Mouse (Mus musculus) intestine, postnatal 0 days (tissue): ENCODE data around the gene St3gal4. TPM values are rescaled to one million over a fixed set of nuclear protein-coding genes. Genes with fewer than 3 reads are reported as not detected.

Experiments used
- ATAC-seq: fragments of 200-750 bp; cut with Nextera tagmentation; 2 replicates; pipeline ENCODE4 v1.8.0; 2017; ENCODE audit warnings: mild to moderate bottlenecking, moderate TSS enrichment, moderate library complexity
- H3K27ac ChIP-seq: fragments of 300-500 bp; sonication (generic); 2 replicates; pipeline ENCODE4 v1.5.1; 2014; ENCODE audit warnings: mild to moderate bottlenecking, low read depth, low read length, moderate library complexity
- H3K27me3 ChIP-seq: fragments of 300-500 bp; sonication (generic); replicated peaks from 2 replicates; pipeline ENCODE4 v1.6.1; 2014; ENCODE audit warnings: low read length, mixed read lengths; ENCODE audit not compliant: control insufficient read depth, insufficient read depth
- H3K36me3 ChIP-seq: fragments of 300-500 bp; sonication (generic); 2 replicates; pipeline ENCODE4 v1.6.1; 2014; ENCODE audit warnings: mild to moderate bottlenecking, moderate library complexity; ENCODE audit not compliant: control insufficient read depth, insufficient read depth
- H3K4me1 ChIP-seq: fragments of 300-500 bp; sonication (generic); replicated peaks from 2 replicates; pipeline ENCODE4 v1.6.1; 2014; ENCODE audit warnings: antibody characterized with exemption, low read length, mixed read lengths; ENCODE audit not compliant: control insufficient read depth, insufficient read depth
- H3K4me2 ChIP-seq: fragments of 300-500 bp; sonication (generic); replicated peaks from 2 replicates; pipeline ENCODE4 v1.6.1; 2014; ENCODE audit warnings: low read depth, mild to moderate bottlenecking, moderate library complexity
- H3K4me3 ChIP-seq: fragments of 300-500 bp; sonication (generic); 2 replicates; pipeline ENCODE4 v1.5.1; 2014; ENCODE audit warnings: low read depth, low read length
- H3K9ac ChIP-seq: fragments of 300-500 bp; sonication (generic); 2 replicates; pipeline ENCODE4 v1.6.1; 2014; ENCODE audit warnings: mild to moderate bottlenecking, low read depth, low read length
- H3K9me3 ChIP-seq: fragments of 300-500 bp; sonication (generic); 2 replicates; pipeline ENCODE4 v1.6.1; 2016; ENCODE audit warnings: mixed run types; ENCODE audit not compliant: control insufficient read depth
- CTCF ChIP-seq: sonication (generic); IDR thresholded peaks from 2 replicates; pipeline ENCODE4 v1.5.1; 2016; ENCODE audit warnings: low read depth, mild to moderate bottlenecking, control low read depth, antibody characterized with exemption, moderate library complexity
- WGBS: fragments of 180-500 bp; shearing (Covaris S2); extraction: QIAGEN DNeasy Blood & Tissue Kit; methylation state at CpG from one replicate; pipeline ENCODE4 v1.1.7; 2014; 5-methylcytosine and 5-hydroxymethylcytosine counted together
- polyA plus RNA-seq: library from polyadenylated mRNA; unstranded; fragments of >200 nt; fragmentation: Nextera tagmentation; extraction: Ambion mirVana; gene quantifications from 2 replicates; pipeline ENCODE4 v1.2.1, GENCODE M21; 2015

Gene St3gal4
- polyA plus RNA-seq, 1 experiment from 2014 or later, result 242 TPM

- Histone ChIP-seq H3K36me3 (no peaks in the 10 kb centered on the region), H3K4me3 (no peak overlapping the region), H3K27me3 (peaks cover 25% of the 10 kb centered on the region), H3K27ac (no peak overlapping the region), H3K9me3 (no peaks in the 10 kb centered on the region), H3K9ac (no peak overlapping the region), H3K4me1 (no peaks in the 10 kb centered on the region), H3K4me2 (no peak overlapping the region)
- no peak for ATAC-seq
- WGBS, result 71% methylated on average over 4 of the region's 4 CpGs
- no peak for TF ChIP-seq CTCF
These were observed 115.0 kb downstream of the St3gal4 start for GRCm38 (mm10) chr9:35004113-35004512.

- H3K4me2 ChIP-seq, result no peak overlapping the region
- H3K27ac ChIP-seq, result no peak overlapping the region
- H3K4me3 ChIP-seq, result no peak overlapping the region
- H3K9me3 ChIP-seq, result no peaks in the 10 kb centered on the region
- peaks cover 34% of the 10 kb centered on the region for H3K27me3 ChIP-seq
- no peaks in the 10 kb centered on the region for H3K36me3 ChIP-seq
- TF ChIP-seq CTCF, result no peak
- H3K9ac ChIP-seq, result no peak overlapping the region
- no peak for ATAC-seq
- no peaks in the 10 kb centered on the region for H3K4me1 ChIP-seq
- 42% methylated on average over 9 of the region's 9 CpGs for WGBS
These were observed 120.9 kb downstream of the St3gal4 start for GRCm38 (mm10) chr9:34997880-34998865.

Other genes starting within 250 kb of the St3gal4 start
- gene Dcps, start 56.8 kb upstream of the St3gal4 start, polyA plus RNA-seq, result 25.7 and 26.1 TPM in 2 replicates
- gene Srpr, start 80.9 kb upstream of the St3gal4 start, polyA plus RNA-seq, result 118 and 130 TPM in 2 replicates
- 9.7 and 10.0 TPM in 2 replicates for gene Tirap, start 81.0 kb upstream of the St3gal4 start, polyA plus RNA-seq
- 20.3 and 20.4 TPM in 2 replicates for gene Foxred1, start 91.8 kb upstream of the St3gal4 start, polyA plus RNA-seq
- gene Fam118b, start 148.5 kb upstream of the St3gal4 start, polyA plus RNA-seq, result 73.5 and 80.7 TPM in 2 replicates
- 16.3 and 16.6 TPM in 2 replicates for gene Rpusd4, start 148.6 kb upstream of the St3gal4 start, polyA plus RNA-seq